Mouse (Mus musculus) forebrain, embryonic 11.5 days (tissue): ENCODE measurements around the gene Fbrsl1. TPM values are rescaled to one million over a fixed set of nuclear protein-coding genes. Genes with fewer than 3 reads are reported as not detected.

ENCODE experiments used
- ATAC-seq: fragments of 200-750 bp; cut with Nextera tagmentation; replicated peaks from 2 replicates; pipeline ENCODE4 v1.8.0; 2017; ENCODE audit warnings: moderate TSS enrichment; ENCODE audit not compliant: low FRiP score
- DNase-seq: peaks from one replicate; pipeline ENCODE4 v3.0.0-alpha.2; 2017; ENCODE audit warnings: low spot score
- H3K27ac ChIP-seq: fragments of 300-500 bp; sonication (generic); 2 replicates; pipeline ENCODE4 v1.5.1; 2014; ENCODE audit warnings: low read depth, low read length
- H3K27me3 ChIP-seq: fragments of 300-500 bp; sonication (generic); 2 replicates; pipeline ENCODE4 v1.6.1; 2014; ENCODE audit warnings: mild to moderate bottlenecking, low read length, mixed read lengths; ENCODE audit not compliant: control insufficient read depth, insufficient read depth
- H3K36me3 ChIP-seq: fragments of 300-500 bp; sonication (generic); 2 replicates; pipeline ENCODE4 v1.6.1; 2014; ENCODE audit warnings: mild to moderate bottlenecking, low read length, moderate library complexity, mixed read lengths; ENCODE audit not compliant: control insufficient read depth, insufficient read depth
- H3K4me1 ChIP-seq: fragments of 300-500 bp; sonication (generic); replicated peaks from 2 replicates; pipeline ENCODE4 v1.6.1; 2014; ENCODE audit warnings: low read length, mixed read lengths; ENCODE audit not compliant: control insufficient read depth, insufficient read depth
- H3K4me2 ChIP-seq: fragments of 300-500 bp; sonication (generic); 2 replicates; pipeline ENCODE4 v1.6.1; 2014; ENCODE audit warnings: low read depth, mild to moderate bottlenecking, low read length, moderate library complexity, mixed read lengths; ENCODE audit not compliant: severe bottlenecking
- H3K4me3 ChIP-seq: fragments of 300-500 bp; sonication (generic); 2 replicates; pipeline ENCODE4 v1.5.1; 2014; ENCODE audit warnings: low read depth, low read length
- H3K9ac ChIP-seq: fragments of 300-500 bp; sonication (generic); 2 replicates; pipeline ENCODE4 v1.6.1; 2014; ENCODE audit warnings: low read length
- H3K9me3 ChIP-seq: fragments of 300-500 bp; sonication (generic); 2 replicates; pipeline ENCODE4 v1.6.1; 2016; ENCODE audit warnings: low read length, mixed read lengths; ENCODE audit not compliant: control insufficient read depth
- WGBS: fragments of 180-500 bp; shearing (Covaris S2); extraction: QIAGEN DNeasy Blood & Tissue Kit; methylation state at CpG from one replicate; pipeline ENCODE4 v1.1.7; 2014; 5-methylcytosine and 5-hydroxymethylcytosine counted together
- polyA plus RNA-seq: library from polyadenylated mRNA; unstranded; fragments of >200 nt; fragmentation: Nextera tagmentation; extraction: Ambion mirVana; gene quantifications from 2 replicates; pipeline ENCODE4 v1.2.1, GENCODE M21; 2014

Gene Fbrsl1
- 39.5 and 41.1 TPM in 2 replicates for polyA plus RNA-seq

DNA sequence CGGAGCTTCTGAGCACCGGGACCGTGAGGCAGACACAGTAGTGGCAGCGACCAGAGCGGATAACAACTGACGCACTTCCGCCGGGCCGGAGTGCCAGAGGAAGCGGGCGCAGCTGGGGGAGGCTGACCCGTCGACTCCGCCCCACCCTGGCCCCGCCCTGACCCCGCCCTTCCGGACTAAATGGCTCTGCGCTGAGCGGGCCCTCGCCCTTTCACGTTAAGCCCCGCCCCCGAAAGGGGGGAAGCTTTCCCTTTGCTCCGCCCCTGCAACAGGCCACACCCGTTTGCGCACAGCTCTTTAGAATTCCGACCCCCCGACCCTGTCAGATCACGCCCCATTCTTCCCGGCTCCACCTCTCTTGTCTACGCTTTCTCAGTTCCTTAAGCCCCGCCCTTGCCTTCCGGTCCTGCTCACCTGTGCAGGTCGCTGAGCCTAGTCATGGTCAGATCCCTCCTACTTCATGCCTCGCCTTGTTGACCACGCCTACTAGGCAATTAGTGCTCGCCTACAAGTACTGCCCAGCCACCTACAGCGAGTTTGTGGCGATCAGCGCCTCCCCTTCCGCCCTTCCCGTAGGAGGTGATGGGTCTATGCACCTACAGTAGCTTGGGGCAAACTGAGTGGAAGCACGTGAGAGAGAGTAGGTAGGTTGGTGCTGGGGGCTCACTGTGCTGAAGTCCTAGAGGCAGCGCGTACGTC, at the start of gene Fbrsl1:
Gene Fbrsl1, minus strand, starts transcription at position 68 of the 699 bp plus-strand sequence.
- peak within 1 kb of the TSS; percentile 95 for H3K4me3 ChIP-seq
- peaks cover 2% of the 10 kb centered on the region; the same call in 1 of the 2 replicates for H3K27me3 ChIP-seq
- H3K9me3 ChIP-seq, result no peaks in the 10 kb centered on the region
- H3K27ac ChIP-seq, result no peak within 1 kb of the TSS
- WGBS, result 1% methylated on average over 44 of the region's 46 CpGs
- peaks cover 10% of the 10 kb centered on the region; the same call in 1 of the 2 replicates for H3K4me1 ChIP-seq
- no peaks in the 10 kb centered on the region for H3K36me3 ChIP-seq
- ATAC-seq (peak; percentile 96), DNase-seq (peak; percentile 99)
- H3K4me2 ChIP-seq, result peak within 1 kb of the TSS; percentile 99
- peak within 1 kb of the TSS; percentile 82 for H3K9ac ChIP-seq

DNA sequence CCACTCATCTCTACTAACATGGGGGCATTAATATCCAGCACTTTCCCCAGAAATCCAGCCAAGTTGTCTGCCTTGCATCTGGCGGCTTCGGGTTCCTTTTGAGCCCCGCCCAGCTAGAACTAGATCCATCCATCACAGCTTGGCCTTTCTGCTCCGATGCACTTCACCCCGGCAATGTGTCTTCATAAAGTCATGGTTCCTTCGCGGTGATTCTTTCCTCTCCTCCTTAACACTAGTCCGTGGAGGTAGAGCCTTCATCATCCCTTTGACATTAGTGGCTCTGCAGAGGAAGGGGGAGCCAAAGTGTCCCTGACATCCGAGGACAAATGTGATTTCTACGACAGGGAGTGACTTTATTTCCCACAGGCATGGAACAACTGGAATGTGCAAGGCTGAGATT, 49.8 kb upstream of the Fbrsl1 start:
- H3K4me2 ChIP-seq, result no peak overlapping the region
- 74% methylated on average over 10 of the region's 10 CpGs for WGBS
- H3K4me1 ChIP-seq, result 0 out of 2 replicates have a peak, but pooled peaks cover 5% of the 10 kb centered on the region
- no peak overlapping the region for H3K27ac ChIP-seq
- no peaks in the 10 kb centered on the region for H3K36me3 ChIP-seq
- H3K9ac ChIP-seq, result no peak overlapping the region
- DNase-seq, result no peak
- no peaks in the 10 kb centered on the region for H3K9me3 ChIP-seq
- H3K4me3 ChIP-seq, result no peak overlapping the region
- H3K27me3 ChIP-seq, result no peaks in the 10 kb centered on the region
- ATAC-seq, result no peak

DNA sequence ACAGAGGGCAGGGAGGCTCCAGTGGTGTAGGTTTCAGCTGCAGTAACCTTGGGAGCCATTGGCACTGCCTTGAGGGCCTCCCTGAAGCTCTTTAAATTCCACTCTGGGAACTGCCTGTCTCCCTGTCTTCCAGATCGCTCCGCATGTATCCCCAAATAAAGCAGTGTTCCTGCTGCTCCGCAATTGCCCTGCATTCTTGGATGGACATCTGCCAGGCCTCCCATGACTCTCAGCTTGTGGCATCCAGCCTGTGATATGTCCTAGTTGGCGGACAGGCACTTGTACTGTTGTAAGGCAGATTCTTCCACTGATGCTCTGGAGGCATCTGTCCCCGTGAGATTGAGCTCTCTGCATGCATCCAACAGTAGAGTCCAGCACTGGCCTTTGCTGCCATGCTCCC, 49.3 kb upstream of the Fbrsl1 start:
- no peak overlapping the region for H3K4me3 ChIP-seq
- H3K27ac ChIP-seq, result no peak overlapping the region
- H3K4me1 ChIP-seq, result 0 out of 2 replicates have a peak, but pooled peaks cover 5% of the 10 kb centered on the region
- H3K27me3 ChIP-seq, result no peaks in the 10 kb centered on the region
- no peak for ATAC-seq
- DNase-seq, result no peak
- H3K9me3 ChIP-seq, result no peaks in the 10 kb centered on the region
- no peak overlapping the region for H3K4me2 ChIP-seq
- no peak overlapping the region for H3K9ac ChIP-seq
- no peaks in the 10 kb centered on the region for H3K36me3 ChIP-seq
- 86% methylated on average over 5 of the region's 5 CpGs for WGBS

DNA sequence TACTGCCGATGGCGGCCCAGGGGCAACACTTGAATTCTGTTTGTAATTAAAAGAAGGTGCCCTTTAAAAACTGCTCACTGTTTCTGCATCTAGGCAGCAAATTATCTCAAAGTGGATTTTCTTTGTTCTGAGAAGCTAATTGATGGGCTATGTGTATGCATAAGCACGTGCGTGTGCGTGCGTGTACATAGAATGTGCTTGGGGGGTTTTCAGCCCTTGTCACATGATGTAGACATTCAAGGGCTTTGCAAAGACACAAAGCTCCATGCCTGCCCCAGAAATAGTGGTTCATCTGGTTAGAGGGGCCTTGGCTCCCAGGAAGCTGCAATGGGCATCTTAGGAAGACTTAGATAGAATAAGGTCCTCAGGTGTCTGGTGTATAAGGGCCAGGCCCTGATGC, 46.7 kb upstream of the Fbrsl1 start:
- no peak overlapping the region for H3K4me3 ChIP-seq
- no peak overlapping the region for H3K4me2 ChIP-seq
- H3K9me3 ChIP-seq, result no peaks in the 10 kb centered on the region
- DNase-seq (no peak), ATAC-seq (no peak)
- no peaks in the 10 kb centered on the region for H3K27me3 ChIP-seq
- 0 out of 2 replicates have a peak, but pooled peaks cover 3% of the 10 kb centered on the region for H3K4me1 ChIP-seq
- no peak overlapping the region for H3K9ac ChIP-seq
- no peaks in the 10 kb centered on the region for H3K36me3 ChIP-seq
- H3K27ac ChIP-seq, result no peak overlapping the region
- 86% methylated on average over 6 of the region's 6 CpGs for WGBS

DNA sequence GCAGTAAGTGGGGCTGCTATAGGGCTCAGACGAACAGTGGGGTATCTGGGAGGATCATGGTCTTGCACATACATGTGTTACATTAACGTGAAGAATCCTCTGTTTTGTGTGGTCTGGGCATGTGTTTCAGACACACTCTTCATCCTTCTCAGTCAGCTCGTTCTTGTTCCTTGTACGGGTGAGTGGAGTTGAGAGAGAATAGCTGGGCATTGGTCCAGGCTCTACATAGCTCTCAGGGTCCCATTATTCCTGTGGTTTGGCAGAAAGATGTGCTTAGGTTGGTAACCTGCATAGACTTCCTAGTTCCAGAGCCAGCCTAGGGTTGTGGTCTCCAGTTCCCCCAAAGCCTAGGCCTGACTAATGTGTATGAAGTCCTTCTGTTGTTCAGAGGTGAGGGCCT, 46.1 kb upstream of the Fbrsl1 start:
- no peak for ATAC-seq
- no peak overlapping the region for H3K4me3 ChIP-seq
- no peaks in the 10 kb centered on the region for H3K36me3 ChIP-seq
- DNase-seq, result no peak
- H3K27me3 ChIP-seq, result peaks cover under 1% of the 10 kb centered on the region; the same call in 1 of the 2 replicates
- 0 out of 2 replicates have a peak, but pooled peaks cover 3% of the 10 kb centered on the region for H3K4me1 ChIP-seq
- no peak overlapping the region for H3K27ac ChIP-seq
- no peaks in the 10 kb centered on the region for H3K9me3 ChIP-seq
- H3K4me2 ChIP-seq, result peak overlapping the region; percentile 2; the same call in 1 of the 2 replicates
- 68% methylated on average over 4 of the region's 4 CpGs for WGBS
- peak overlapping the region; percentile 16; the same call in 1 of the 2 replicates for H3K9ac ChIP-seq

DNA sequence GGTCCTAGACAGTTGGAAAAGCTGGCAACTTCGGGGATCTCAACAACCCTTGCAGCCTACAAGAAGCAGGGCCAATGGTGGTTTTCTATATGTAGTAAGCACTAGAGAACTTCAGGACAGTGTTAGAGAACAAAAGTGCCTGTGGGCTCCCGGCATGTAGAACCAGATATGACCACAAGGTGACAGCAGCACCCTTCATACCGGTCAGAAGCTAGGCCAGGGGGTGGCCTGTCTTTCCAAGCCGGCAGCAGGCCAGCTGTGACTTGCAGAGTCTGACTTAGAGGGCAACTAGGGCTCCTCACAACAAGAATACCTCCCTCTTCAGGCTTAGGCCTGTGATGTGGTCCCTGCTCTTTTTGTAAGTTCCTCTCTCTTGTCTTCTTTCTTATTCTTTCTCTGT, 45.5 kb upstream of the Fbrsl1 start:
- Histone ChIP-seq H3K4me1 (0 out of 2 replicates have a peak, but pooled peaks cover 3% of the 10 kb centered on the region), H3K4me3 (no peak overlapping the region), H3K36me3 (no peaks in the 10 kb centered on the region), H3K9me3 (no peaks in the 10 kb centered on the region), H3K9ac (peak overlapping the region; percentile 16; the same call in 1 of the 2 replicates), H3K27ac (no peak overlapping the region), H3K27me3 (peaks cover 3% of the 10 kb centered on the region; the same call in 1 of the 2 replicates), H3K4me2 (no peak overlapping the region)
- ATAC-seq (peak; percentile 77), DNase-seq (peak; percentile 82)
- 6% methylated on average over 4 of the region's 4 CpGs for WGBS

DNA sequence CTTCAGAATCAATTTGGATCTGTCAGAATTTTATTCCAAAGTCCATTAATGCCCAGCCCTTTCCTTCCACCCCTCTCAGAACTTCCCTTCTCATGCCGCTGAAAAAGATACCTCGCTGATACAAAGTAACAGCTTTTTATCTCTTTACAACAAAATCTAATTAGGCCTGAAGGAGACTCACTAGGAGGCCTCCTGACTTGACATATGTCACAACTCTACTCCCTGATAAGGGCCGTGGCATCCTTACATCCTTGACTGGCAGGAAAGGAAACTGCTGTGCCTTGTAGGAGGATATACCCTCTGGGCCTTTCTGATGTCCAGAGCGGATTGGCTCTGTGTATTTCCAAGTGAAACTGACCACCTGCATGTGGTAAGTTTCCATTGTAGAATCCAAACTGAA, 41.3 kb upstream of the Fbrsl1 start:
- H3K36me3 ChIP-seq, result no peaks in the 10 kb centered on the region
- no peak overlapping the region for H3K4me3 ChIP-seq
- WGBS, result 60% methylated on average over 4 of the region's 4 CpGs
- H3K9me3 ChIP-seq, result no peaks in the 10 kb centered on the region
- H3K4me2 ChIP-seq, result no peak overlapping the region
- H3K27me3 ChIP-seq, result peaks cover 16% of the 10 kb centered on the region
- no peak for ATAC-seq
- H3K9ac ChIP-seq, result no peak overlapping the region
- H3K27ac ChIP-seq, result no peak overlapping the region
- H3K4me1 ChIP-seq, result peaks cover 19% of the 10 kb centered on the region
- no peak for DNase-seq

DNA sequence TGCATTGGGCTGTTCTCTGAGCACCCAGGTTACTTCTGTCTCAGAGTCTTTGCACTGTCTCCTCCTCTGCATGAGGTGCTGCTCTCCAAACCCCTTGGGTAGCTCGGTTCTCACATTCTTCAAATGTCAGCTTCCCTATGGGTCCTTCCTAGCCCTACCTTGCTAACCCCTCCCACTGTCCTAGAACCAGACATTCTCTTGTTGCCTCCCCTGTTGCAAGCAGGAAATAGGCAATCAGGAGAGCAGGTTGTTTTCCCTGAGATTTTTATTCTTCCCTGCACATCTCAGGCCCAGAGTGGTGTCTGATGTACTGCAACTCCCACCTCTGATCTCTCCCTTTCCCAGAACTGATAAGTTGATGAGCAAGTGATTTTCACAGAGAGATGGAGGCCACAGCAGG, 39.6 kb upstream of the Fbrsl1 start:
- Histone ChIP-seq H3K27me3 (peaks cover 20% of the 10 kb centered on the region), H3K27ac (no peak overlapping the region), H3K4me3 (no peak overlapping the region), H3K9me3 (no peaks in the 10 kb centered on the region), H3K9ac (no peak overlapping the region), H3K4me1 (peaks cover 16% of the 10 kb centered on the region), H3K4me2 (no peak overlapping the region), H3K36me3 (no peaks in the 10 kb centered on the region)
- 72% methylated on average over 1 of the region's 1 CpGs for WGBS
- DNase-seq (no peak), ATAC-seq (no peak)
